Mouse (Mus musculus): Measurements from ENCODE around the gene Agap2. TPM values are rescaled to one million over a fixed set of nuclear protein-coding genes. Genes with fewer than 3 reads are reported as not detected.
"Not testable (repeated sequence)": the region's sequence is repeated elsewhere in the genome, so short reads cannot be mapped to it uniquely, and the experiment has no call there.

Gene Agap2
- total RNA-seq, 2 experiments from 2014 or later = 3.4 to 6.7 TPM

DNA sequence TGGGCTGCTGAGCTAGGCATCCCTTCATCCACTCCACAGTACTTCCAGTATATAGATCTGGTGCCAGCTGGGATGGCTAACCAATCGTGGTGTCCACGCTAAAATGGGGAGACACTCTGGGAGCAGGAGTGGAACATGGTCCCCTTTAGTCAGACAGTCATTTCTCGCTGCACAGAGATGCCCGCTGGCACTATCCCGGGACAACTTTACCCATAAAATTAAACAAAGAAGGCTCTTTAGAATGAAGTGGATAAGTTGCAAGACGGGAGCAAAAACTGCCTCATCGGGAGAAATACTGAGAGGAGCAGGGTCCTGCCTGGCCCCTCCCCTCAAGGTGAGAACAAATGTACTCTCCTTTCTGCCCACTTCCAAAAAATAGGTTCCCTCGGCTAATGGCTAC is 16.4 kb upstream of the Agap2 start:
- intact Hi-C loops (cut with DNase I; ENCODE audit: low total_unique reads) = no loop called here
- DNase-seq = no peak

DNA sequence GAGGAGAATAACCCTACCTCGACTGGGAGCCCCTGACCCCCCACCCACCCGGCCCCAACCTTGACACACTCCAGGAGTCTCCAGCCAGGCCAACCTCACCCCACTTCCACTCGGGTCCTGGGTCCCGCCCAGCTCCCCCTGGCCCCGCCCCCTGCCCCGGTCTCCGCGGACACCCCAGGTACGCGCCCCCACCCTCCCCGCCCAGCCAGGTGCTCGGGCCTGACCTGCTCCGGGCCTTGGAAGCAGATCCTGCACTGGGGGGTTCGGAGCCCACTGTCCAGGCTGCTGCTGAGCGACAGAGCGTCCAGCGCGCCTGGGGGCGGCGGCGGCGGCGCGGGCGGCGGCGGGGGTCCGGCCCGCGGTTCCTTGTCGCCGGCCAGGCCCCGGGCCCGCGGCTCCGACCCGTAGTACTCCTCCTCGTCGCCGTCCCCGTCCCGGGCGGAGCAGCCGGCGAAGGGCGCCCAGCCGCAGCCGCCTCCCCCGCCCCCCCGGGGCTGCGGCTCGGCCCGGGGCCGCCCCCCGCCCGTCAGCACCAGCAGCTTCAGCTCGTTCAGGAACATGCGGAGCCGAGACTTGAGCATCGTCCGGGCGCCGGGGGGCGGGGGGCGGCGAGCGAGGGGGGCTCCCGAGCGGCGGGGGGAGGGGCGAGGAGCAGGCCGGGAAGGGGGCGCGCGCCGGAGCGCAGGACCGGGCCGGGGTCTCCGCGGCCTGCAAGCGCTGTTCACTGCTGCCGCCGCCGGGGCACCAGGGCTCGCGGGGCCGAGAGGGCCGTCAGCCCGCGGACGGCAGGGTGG is 15.7 kb upstream of the Agap2 start:
- no peak for DNase-seq
- intact Hi-C loops (cut with DNase I; ENCODE audit: low total_unique reads) = no loop called here

- DNase-seq = peak; percentile 43
- intact Hi-C loops (cut with DNase I; ENCODE audit: low total_unique reads) = no loop called here
Measured at GRCm38 (mm10) chr10:127059968-127060916, 14.8 kb upstream of the Agap2 start, which contains the start of gene March9. Gene March9, minus strand, starts transcription at chr10:127060184.

- no peak for DNase-seq
- intact Hi-C loops (cut with DNase I; ENCODE audit: low total_unique reads) = no loop called here
Measured at GRCm38 (mm10) chr10:127061085-127061484, 14.0 kb upstream of the Agap2 start.

- intact Hi-C loops (cut with DNase I; ENCODE audit: low total_unique reads) = no loop called here
Measured at GRCm38 (mm10) chr10:127061513-127061912, 13.6 kb upstream of the Agap2 start.

DNA sequence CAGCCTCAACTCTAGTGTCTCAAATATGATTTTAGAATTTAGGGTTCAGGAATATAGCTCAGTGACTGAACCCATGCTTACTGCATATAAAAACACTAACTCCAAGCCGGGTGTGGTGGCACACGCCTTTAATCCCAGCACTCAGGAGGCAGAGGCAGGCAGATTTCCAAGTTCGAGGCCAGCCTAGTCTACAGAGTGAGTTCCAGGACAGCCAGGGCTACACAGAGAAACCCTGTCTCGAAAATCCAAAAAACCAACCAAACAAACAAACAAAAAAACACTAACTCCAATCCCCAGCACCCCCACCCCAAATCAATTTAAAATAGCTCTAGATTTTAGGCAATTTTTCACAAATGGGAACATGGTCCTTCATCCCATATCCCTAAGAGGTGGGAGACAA is 13.0 kb upstream of the Agap2 start:
- DNase-seq; intact Hi-C loops (cut with DNase I; ENCODE audit: low total_unique reads): not testable (repeated sequence)

More at GRCm38 (mm10) chr10:127061513-127061912, 13.6 kb upstream of the Agap2 start:
- no peak for DNase-seq

DNA sequence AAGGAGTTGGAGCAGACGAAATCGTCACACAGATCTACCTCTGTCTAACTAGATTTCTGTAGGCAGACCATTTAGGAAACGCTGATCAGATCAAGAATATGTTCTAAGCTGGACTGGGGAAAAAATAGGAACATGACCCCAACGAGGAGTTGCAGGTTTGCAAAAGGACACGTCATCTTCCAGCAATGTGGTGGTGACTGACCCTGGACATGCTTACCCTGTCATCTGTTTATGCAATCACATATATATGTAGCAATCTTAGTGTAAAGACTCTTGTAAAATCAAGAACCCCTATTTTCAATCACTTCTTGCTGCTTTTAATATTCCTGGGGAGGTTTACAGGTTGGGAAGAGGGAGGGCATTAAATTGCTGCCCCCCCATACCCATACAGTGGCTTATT is 12.6 kb upstream of the Agap2 start:
- no peak for DNase-seq
- intact Hi-C loops (cut with DNase I; ENCODE audit: low total_unique reads) = no loop called here

GRCm38 (mm10) chr10:127063239-127063872 is 11.7 kb upstream of the Agap2 start, which contains the start of gene Cdk4:
Gene Cdk4, plus strand, starts transcription at chr10:127063534.
- DNase-seq = peak; percentile 98
- intact Hi-C loops (cut with DNase I; ENCODE audit: low total_unique reads) = no loop called here

GRCm38 (mm10) chr10:127063913-127064870 is 10.9 kb upstream of the Agap2 start:
- intact Hi-C loops (cut with DNase I; ENCODE audit: low total_unique reads) = no loop called here
- no peak for DNase-seq

DNA sequence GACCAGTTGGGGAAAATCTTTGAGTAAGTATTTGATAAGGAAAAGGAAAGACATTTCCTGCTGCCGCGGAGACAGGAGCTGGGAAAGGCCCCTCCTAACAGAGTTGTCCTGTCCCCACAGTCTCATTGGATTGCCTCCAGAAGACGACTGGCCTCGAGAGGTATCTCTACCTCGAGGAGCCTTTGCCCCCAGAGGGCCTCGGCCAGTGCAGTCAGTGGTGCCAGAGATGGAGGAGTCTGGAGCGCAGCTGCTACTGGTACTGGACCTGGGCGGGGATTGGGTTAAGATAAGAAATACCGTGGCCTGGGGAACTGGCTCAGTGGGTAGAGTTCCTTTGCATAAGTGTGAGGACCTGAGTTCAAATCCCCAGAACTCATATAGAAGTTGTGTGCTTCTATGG is 9.1 kb upstream of the Agap2 start:
- intact Hi-C loops (cut with DNase I; ENCODE audit: low total_unique reads) = no loop called here
- no peak for DNase-seq

DNA sequence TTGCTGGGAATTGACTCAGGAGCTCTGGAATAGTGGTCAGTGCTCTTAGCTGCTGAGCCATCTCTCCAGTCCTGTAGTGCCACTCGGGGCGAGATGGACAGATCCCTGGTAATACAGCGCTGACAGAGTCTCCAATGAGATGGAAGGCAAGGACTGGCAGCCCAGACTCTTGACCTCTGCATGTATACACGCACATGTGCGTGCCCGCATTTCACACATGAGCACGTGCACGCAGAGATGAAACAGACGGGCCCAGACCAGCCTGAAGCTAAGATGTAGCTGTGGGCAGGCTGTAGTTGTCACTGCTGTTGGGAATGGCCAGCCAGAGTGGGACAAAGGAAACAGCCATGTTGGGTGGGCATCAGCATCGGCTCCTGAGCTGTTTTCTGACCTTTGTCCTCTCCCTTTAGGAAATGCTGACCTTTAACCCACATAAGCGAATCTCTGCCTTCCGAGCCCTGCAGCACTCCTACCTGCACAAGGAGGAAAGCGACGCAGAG is 8.5 kb upstream of the Agap2 start:
- DNase-seq = no peak
- intact Hi-C loops (cut with DNase I; ENCODE audit: low total_unique reads) = no loop called here

DNA sequence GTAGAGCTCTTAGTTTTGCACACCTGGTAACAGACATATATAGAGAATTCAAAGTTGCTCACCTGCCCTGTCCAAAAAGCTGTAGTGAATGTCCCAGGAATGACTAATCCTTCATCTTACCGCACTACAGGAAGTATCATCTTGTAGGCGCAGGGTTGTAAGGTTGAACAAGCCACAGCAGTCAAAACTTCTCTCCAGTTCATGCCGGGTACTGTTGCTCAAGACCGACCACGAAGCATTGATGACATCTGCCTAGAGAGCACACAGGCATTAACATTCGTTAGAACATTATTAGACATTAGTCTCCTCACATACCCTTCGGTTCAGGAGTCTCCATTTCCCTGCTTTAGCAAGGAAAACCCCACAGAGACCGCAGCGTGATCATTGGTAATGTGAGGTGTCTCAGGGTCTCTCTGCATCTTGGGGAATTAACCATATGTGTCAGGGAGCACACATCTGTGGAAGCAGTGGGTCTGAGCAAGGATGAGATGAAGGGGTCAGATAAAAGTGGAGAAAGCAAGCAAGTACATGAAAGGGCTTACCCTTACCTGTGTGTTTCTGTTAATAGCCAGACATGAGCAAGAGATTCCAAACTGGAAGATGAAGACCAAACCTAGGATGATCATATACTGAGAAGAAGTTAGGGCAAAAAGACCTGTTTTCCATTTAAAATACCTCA is 6.6 kb upstream of the Agap2 start:
- DNase-seq = no peak
- intact Hi-C loops (cut with DNase I; ENCODE audit: low total_unique reads) = no loop called here

- no peak for DNase-seq
- intact Hi-C loops (cut with DNase I; ENCODE audit: low total_unique reads) = no loop called here
Measured at GRCm38 (mm10) chr10:127069281-127070189, 5.5 kb upstream of the Agap2 start.

- peak; percentile 89 for DNase-seq
- intact Hi-C loops (cut with DNase I; ENCODE audit: low total_unique reads) = no loop called here
Measured at GRCm38 (mm10) chr10:127070190-127071121, 4.6 kb upstream of the Agap2 start, which contains the start of gene Tspan31. Gene Tspan31, minus strand, starts transcription at chr10:127070264.

GRCm38 (mm10) chr10:127071203-127071602 is 3.9 kb upstream of the Agap2 start:
- intact Hi-C loops (cut with DNase I; ENCODE audit: low total_unique reads) = no loop called here

GRCm38 (mm10) chr10:127072270-127072669 is 2.8 kb upstream of the Agap2 start:
- intact Hi-C loops (cut with DNase I; ENCODE audit: low total_unique reads) = not testable (repeated sequence)

More at GRCm38 (mm10) chr10:127071203-127071602, 3.9 kb upstream of the Agap2 start:
- no peak for DNase-seq

More at GRCm38 (mm10) chr10:127072270-127072669, 2.8 kb upstream of the Agap2 start:
- not testable (repeated sequence) for DNase-seq
